Mouse (Mus musculus): ENCODE data around the gene Gm6676. TPM values are rescaled to one million over a fixed set of nuclear protein-coding genes. Genes with fewer than 3 reads are reported as not detected.
"Not testable (repeated sequence)": the region's sequence is repeated elsewhere in the genome, so short reads cannot be mapped to it uniquely, and the experiment has no call there.

Gene Gm6676
- not detected in 2 replicates for polyA plus RNA-seq (2012)

- TF ChIP-seq GATA1 (IDR thresholded peaks at IDR 0.05; ENCODE audit: low read length) = not testable (repeated sequence)
Measured at GRCm38 (mm10) chr14:7125312-7125711, at the start of gene Gm6676. Gene Gm6676 (minus strand): TSS chr14:7125412.

GRCm38 (mm10) chr14:7174483-7174971 is 49.3 kb upstream of the Gm6676 start, which contains the start of gene Gm3512:
Gene Gm3512 (minus strand): TSS chr14:7174533.
- TF ChIP-seq GATA1 (IDR thresholded peaks at IDR 0.05; ENCODE audit: low read length) = not testable (repeated sequence)

GRCm38 (mm10) chr14:7100521-7100920 is 24.7 kb downstream of the Gm6676 start, which contains the start of gene Gm3696:
Gene Gm3696 (minus strand): TSS chr14:7100621.
- not testable (repeated sequence) for TF ChIP-seq GATA1 (IDR thresholded peaks at IDR 0.05; ENCODE audit: low read length)

Other genes starting within 250 kb of the Gm6676 start
- gene Gm3667, start 235.4 kb downstream of the Gm6676 start, polyA plus RNA-seq (2012) = not detected in 2 replicates
- not detected in 2 replicates for gene Gm6356, start 151.6 kb downstream of the Gm6676 start, polyA plus RNA-seq (2012)
- gene Gm10406, start 98.0 kb downstream of the Gm6676 start, polyA plus RNA-seq (2012) = not detected in 2 replicates
- not detected in 2 replicates for gene Gm3685, start 80.4 kb downstream of the Gm6676 start, polyA plus RNA-seq (2012)
- gene Gm3696, start 24.8 kb downstream of the Gm6676 start, polyA plus RNA-seq (2012) = not detected in 2 replicates
- gene Gm3512, start 49.1 kb upstream of the Gm6676 start, polyA plus RNA-seq (2012) = not detected in 2 replicates
- not detected in 2 replicates for gene Gm16434, start 69.1 kb upstream of the Gm6676 start, polyA plus RNA-seq (2012)
- gene Gm3727, start 139.3 kb upstream of the Gm6676 start, polyA plus RNA-seq (2012) = not detected in 2 replicates
- not detected in 2 replicates for gene Gm3739, start 189.6 kb upstream of the Gm6676 start, polyA plus RNA-seq (2012)
- not detected in 2 replicates for gene Gm5797, start 207.0 kb upstream of the Gm6676 start, polyA plus RNA-seq (2012)
- not detected in 2 replicates for gene Gm8374, start 239.7 kb upstream of the Gm6676 start, polyA plus RNA-seq (2012)

Data from G1E-ER4 (cell line).